Mouse (Mus musculus) MEL (cell line): ENCODE results near the gene Sec24c. TPM values are rescaled to one million over a fixed set of nuclear protein-coding genes. Genes with fewer than 3 reads are reported as not detected.

Experiments used
- DNase-seq: peaks from one replicate; pipeline ENCODE4 v3.0.0; 2011; ENCODE audit warnings: low read depth, low spot score
- H3K27ac ChIP-seq: 2 replicates; pipeline ENCODE4 v1.5.1; 2012; ENCODE audit warnings: low read depth, mild to moderate bottlenecking, control low read depth, low read length, moderate library complexity; ENCODE audit not compliant: control insufficient read depth
- H3K27me3 ChIP-seq, 2 experiments: fragments of 150-350 bp in 1 of 2; sonication (generic) in 1 of 2; 2 replicates each; pipeline ENCODE4 v1.6.1; 2012; ENCODE audit warnings: low read length in 2 of 2, mild to moderate bottlenecking in 2 of 2, improper control_type of control experiment in 1 of 2, moderate library complexity in 1 of 2; ENCODE audit not compliant: insufficient read depth in 2 of 2, control insufficient read depth in 1 of 2
- H3K36me3 ChIP-seq, 2 experiments: 2 replicates each; pipeline ENCODE4 v1.6.1; 2012 to 2014; ENCODE audit warnings: low read length in 2 of 2, improper control_type of control experiment in 1 of 2, inconsistent platforms in 1 of 2, mild to moderate bottlenecking in 1 of 2; ENCODE audit not compliant: insufficient read depth in 2 of 2, control insufficient read depth in 1 of 2
- H3K4me1 ChIP-seq, 2 experiments: fragments of 150-350 bp in 1 of 2; sonication (generic) in 1 of 2; 2 replicates each; pipeline ENCODE4 v1.6.1; 2012; ENCODE audit warnings: low read length in 2 of 2, improper control_type of control experiment in 1 of 2, mild to moderate bottlenecking in 1 of 2; ENCODE audit not compliant: insufficient read depth in 2 of 2, control insufficient read depth in 1 of 2
- H3K4me3 ChIP-seq, 2 experiments: fragments of 150-350 bp in 1 of 2; sonication (generic) in 1 of 2; 2 replicates each; pipeline ENCODE4 v1.5.1; 2012; ENCODE audit warnings: low read depth in 2 of 2, low read length in 2 of 2, mild to moderate bottlenecking in 2 of 2, moderate library complexity in 2 of 2, control low read depth in 1 of 2, improper control_type of control experiment in 1 of 2; ENCODE audit not compliant: control insufficient read depth in 1 of 2, insufficient read depth in 1 of 2
- H3K79me2 ChIP-seq: 2 replicates; pipeline ENCODE4 v1.6.1; 2012; ENCODE audit warnings: mild to moderate bottlenecking, low read length, moderate library complexity; ENCODE audit not compliant: control insufficient read depth, poor library complexity, insufficient read depth
- H3K9ac ChIP-seq: 2 replicates; pipeline ENCODE4 v1.6.1; 2012; ENCODE audit warnings: low read depth, mild to moderate bottlenecking, control low read depth, low read length, moderate library complexity; ENCODE audit not compliant: control insufficient read depth, poor library complexity, severe bottlenecking
- H3K9me3 ChIP-seq: fragments of 150-350 bp; sonication (generic); replicated peaks from 2 replicates; pipeline ENCODE4 v1.6.1; 2012; ENCODE audit warnings: mild to moderate bottlenecking, low read length, improper control_type of control experiment, moderate library complexity; ENCODE audit not compliant: insufficient read depth
- BHLHE40 ChIP-seq: IDR thresholded peaks from 2 replicates; pipeline ENCODE4 v1.6.1; 2012; ENCODE audit warnings: low read depth, mild to moderate bottlenecking, inconsistent platforms, low read length, improper control_type of control experiment, borderline replicate concordance
- CHD2 ChIP-seq: IDR thresholded peaks from 2 replicates; pipeline ENCODE4 v1.6.1; 2011; ENCODE audit warnings: low read length, improper control_type of control experiment
- E2F4 ChIP-seq: IDR thresholded peaks from 2 replicates; pipeline ENCODE4 v1.6.1; 2011; ENCODE audit warnings: low read depth, low read length, improper control_type of control experiment, borderline replicate concordance
- ELF1 ChIP-seq: IDR thresholded peaks from 2 replicates; pipeline ENCODE4 v1.6.1; 2014; ENCODE audit warnings: low read depth, mild to moderate bottlenecking, inconsistent platforms, low read length, improper control_type of control experiment, moderate library complexity
- EP300 ChIP-seq, 2 experiments: IDR thresholded peaks; 2 replicates each; pipeline ENCODE4 v1.6.1; 2011; ENCODE audit warnings: improper control_type of control experiment in 2 of 2, low read length in 2 of 2, low read depth in 1 of 2, mild to moderate bottlenecking in 1 of 2
- ETS1 ChIP-seq: IDR thresholded peaks from 2 replicates; pipeline ENCODE4 v1.6.1; 2012; ENCODE audit warnings: low read depth, mild to moderate bottlenecking, inconsistent platforms, low read length, improper control_type of control experiment, moderate library complexity
- GABPA ChIP-seq: IDR thresholded peaks from 2 replicates; pipeline ENCODE4 v1.6.1; 2012; ENCODE audit warnings: low read depth, mild to moderate bottlenecking, inconsistent platforms, low read length, improper control_type of control experiment, moderate library complexity
- HCFC1 ChIP-seq: IDR thresholded peaks from 2 replicates; pipeline ENCODE4 v1.6.1; 2012; ENCODE audit warnings: low read depth, mild to moderate bottlenecking, inconsistent platforms, low read length, improper control_type of control experiment, moderate library complexity
- KAT2A ChIP-seq: conservative IDR thresholded peaks from 2 replicates; pipeline ENCODE4 v1.6.1; 2012; ENCODE audit warnings: low read depth, low read length, improper control_type of control experiment, inconsistent platforms
- MAX ChIP-seq: IDR thresholded peaks from 2 replicates; pipeline ENCODE4 v1.6.1; 2011; ENCODE audit warnings: low read length, improper control_type of control experiment
- MEF2A ChIP-seq: IDR thresholded peaks from 2 replicates; pipeline ENCODE4 v1.6.1; 2014; ENCODE audit warnings: low read depth, mild to moderate bottlenecking, inconsistent platforms, low read length, improper control_type of control experiment; ENCODE audit not compliant: poor library complexity, insufficient replicate concordance, severe bottlenecking; ENCODE audit errors: extremely low read depth
- NRF1 ChIP-seq: IDR thresholded peaks from 2 replicates; pipeline ENCODE4 v1.6.1; 2014; ENCODE audit warnings: low read depth, mild to moderate bottlenecking, inconsistent platforms, low read length, improper control_type of control experiment, moderate library complexity; ENCODE audit not compliant: poor library complexity, insufficient read depth, severe bottlenecking
- POLR2AphosphoS2 ChIP-seq: IDR thresholded peaks from 2 replicates; pipeline ENCODE4 v1.6.1; 2011; ENCODE audit warnings: low read length, improper control_type of control experiment
- RCOR1 ChIP-seq: IDR thresholded peaks from 2 replicates; pipeline ENCODE4 v1.6.1; 2012; ENCODE audit warnings: low read depth, mild to moderate bottlenecking, inconsistent platforms, low read length, improper control_type of control experiment
- SIN3A ChIP-seq: IDR thresholded peaks from 2 replicates; pipeline ENCODE4 v1.6.1; 2012; ENCODE audit warnings: low read length, improper control_type of control experiment, inconsistent platforms
- SMC3 ChIP-seq: IDR thresholded peaks from 2 replicates; pipeline ENCODE4 v1.6.1; 2011; ENCODE audit warnings: low read depth, low read length, improper control_type of control experiment
- UBTF ChIP-seq: IDR thresholded peaks from 2 replicates; pipeline ENCODE4 v1.6.1; 2012; ENCODE audit warnings: low read depth, mild to moderate bottlenecking, inconsistent platforms, low read length, improper control_type of control experiment, moderate library complexity, borderline replicate concordance; ENCODE audit not compliant: insufficient read depth
- USF1 ChIP-seq: IDR thresholded peaks from 2 replicates; pipeline ENCODE4 v1.6.1; 2014; ENCODE audit warnings: low read depth, mild to moderate bottlenecking, inconsistent platforms, low read length, improper control_type of control experiment, moderate library complexity
- ZKSCAN1 ChIP-seq: IDR thresholded peaks from 2 replicates; pipeline ENCODE4 v1.6.1; 2012; ENCODE audit warnings: low read depth, mild to moderate bottlenecking, inconsistent platforms, low read length, improper control_type of control experiment, moderate library complexity
- ZMIZ1 ChIP-seq: IDR thresholded peaks from 2 replicates; pipeline ENCODE4 v1.6.1; 2012; ENCODE audit warnings: low read depth, mild to moderate bottlenecking, inconsistent platforms, low read length, improper control_type of control experiment, moderate library complexity
- polyA plus RNA-seq, 2 experiments: library from polyadenylated mRNA; stranded (reverse) in 1 of 2; unstranded in 1 of 2; fragments of >175 nt in 1 of 2; fragments of >200 nt in 1 of 2; gene quantifications; 2 replicates each; pipeline versions ENCODE4 v1.2.1 to v1.2.4; 2012; ENCODE audit warnings: low replicate concordance in 2 of 2, low read depth in 1 of 2; ENCODE audit not compliant: insufficient read length in 2 of 2, insufficient read depth in 1 of 2, missing spikeins in 1 of 2
- total RNA-seq: library from RNA; depleted of rRNA; stranded (reverse); fragments of 300-350 nt; gene quantifications from 2 replicates; pipeline ENCODE4 v1.2.3, GENCODE M21; 2012

Sec24c gene
- total and polyA plus RNA-seq, 3 experiments = 83.9 to 263 (median 121) TPM

DNA sequence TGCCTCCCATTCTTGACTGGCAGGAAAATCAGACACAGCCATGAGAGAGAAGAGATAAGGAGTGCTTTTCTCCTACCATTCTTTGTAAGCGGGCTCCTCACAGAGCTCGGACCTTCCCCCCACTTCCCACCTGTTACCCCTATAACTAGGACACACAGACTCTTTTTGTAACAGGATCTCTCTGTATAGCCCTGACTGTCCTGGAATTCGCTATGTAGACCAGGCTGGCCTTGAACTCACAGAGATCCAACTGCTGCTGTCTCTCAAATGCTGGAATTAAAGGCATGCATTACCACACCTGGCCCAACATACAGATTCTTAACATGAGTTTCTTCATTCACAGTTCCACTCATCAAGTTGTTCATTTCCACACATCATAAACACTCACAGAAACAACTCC lies 11.4 kb upstream of the Sec24c start:
- no peak for TF ChIP-seq ZMIZ1
- no peak for TF ChIP-seq KAT2A
- no peak for TF ChIP-seq EP300 (IDR thresholded peaks at IDR 0.05; ENCODE audit: low read depth in 1 of 2, low read length in 2 of 2)
- TF ChIP-seq SIN3A = no peak
- peaks cover 0 to 17% of the 10 kb centered on the region in 2 experiments; a peak in 1 of 4 replicates for H3K27me3 ChIP-seq
- H3K9ac ChIP-seq = no peak overlapping the region

DNA sequence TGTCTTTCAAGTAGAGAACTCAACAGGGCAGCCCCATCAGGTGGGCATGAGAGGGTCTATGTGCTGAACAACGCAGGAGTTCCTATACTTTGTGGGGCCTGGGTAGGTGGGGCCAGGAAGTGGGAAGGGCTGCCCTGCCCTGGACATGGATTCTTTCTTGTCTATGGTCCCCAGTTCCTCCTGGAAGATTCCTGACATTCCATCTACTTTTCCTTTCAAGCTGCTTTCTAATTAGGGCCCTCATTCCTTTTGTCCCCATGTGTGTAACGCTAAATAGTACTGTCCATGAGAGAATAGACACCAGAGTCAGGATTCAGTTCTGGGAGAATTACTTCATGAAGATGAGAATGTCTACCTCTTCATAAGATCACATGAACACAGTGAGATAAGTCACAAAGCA lies 10.5 kb upstream of the Sec24c start:
- H3K79me2 ChIP-seq = no peaks in the 10 kb centered on the region
- DNase-seq = no peak
- H3K27me3 ChIP-seq = peaks cover 0 to 17% of the 10 kb centered on the region in 2 experiments; a peak in 1 of 4 replicates
- TF ChIP-seq USF1 = no peak
- no peak for TF ChIP-seq ZKSCAN1
- no peaks in the 10 kb centered on the region for H3K9me3 ChIP-seq
- H3K4me3 ChIP-seq = no peak overlapping the region
- H3K4me1 ChIP-seq = peaks cover 0 to 9% of the 10 kb centered on the region in 2 experiments; a peak in 2 of 4 replicates
- H3K27ac ChIP-seq = no peak overlapping the region
- H3K36me3 ChIP-seq = no peaks in the 10 kb centered on the region
- H3K9ac ChIP-seq = no peak overlapping the region

More for the DNA sequence above, 11.4 kb upstream of the Sec24c start:
- Histone ChIP-seq H3K4me3 (no peak overlapping the region), H3K9me3 (no peaks in the 10 kb centered on the region), H3K27ac (no peak overlapping the region), H3K79me2 (no peaks in the 10 kb centered on the region), H3K4me1 (peaks cover 0 to 9% of the 10 kb centered on the region in 2 experiments; a peak in 2 of 4 replicates), H3K36me3 (no peaks in the 10 kb centered on the region)
- DNase-seq = no peak

- no peak for TF ChIP-seq SMC3
- no peak for TF ChIP-seq ELF1
- no peak for TF ChIP-seq CHD2
- Histone ChIP-seq H3K27ac (no peak overlapping the region), H3K4me3 (no peak overlapping the region), H3K4me1 (peaks cover 0 to 9% of the 10 kb centered on the region in 2 experiments; a peak in 2 of 4 replicates), H3K36me3 (no peaks in the 10 kb centered on the region), H3K9ac (no peak overlapping the region), H3K27me3 (peaks cover 0 to 17% of the 10 kb centered on the region in 2 experiments; a peak in 1 of 4 replicates), H3K79me2 (no peaks in the 10 kb centered on the region), H3K9me3 (no peaks in the 10 kb centered on the region)
- DNase-seq = no peak
These were observed 9.7 kb upstream of the Sec24c start for GRCm38 (mm10) chr14:20664436-20664835.

- Histone ChIP-seq H3K9ac (no peak overlapping the region), H3K36me3 (no peaks in the 10 kb centered on the region), H3K27ac (no peak overlapping the region), H3K79me2 (no peaks in the 10 kb centered on the region), H3K4me1 (no peaks in the 10 kb centered on the region), H3K27me3 (peaks cover 0 to 14% of the 10 kb centered on the region in 2 experiments; a peak in 1 of 4 replicates), H3K9me3 (no peaks in the 10 kb centered on the region), H3K4me3 (no peak overlapping the region)
- no peak for DNase-seq
- TF ChIP-seq POLR2AphosphoS2 (no peak), NRF1 (no peak), BHLHE40 (no peak), UBTF (no peak), SMC3 (no peak), MAX (no peak), HCFC1 (no peak), E2F4 (no peak), RCOR1 (no peak), ETS1 (no peak), GABPA (no peak), MEF2A (no peak)
These were observed 6.6 kb upstream of the Sec24c start for GRCm38 (mm10) chr14:20667469-20667868.
